Mouse (Mus musculus) embryonic facial prominence, embryonic 10.5 days (tissue): Measurements from ENCODE around the gene Erich6b. TPM values are rescaled to one million over a fixed set of nuclear protein-coding genes. Genes with fewer than 3 reads are reported as not detected.

Experiments used
- DNase-seq: peaks from one replicate; pipeline ENCODE4 v3.0.0-alpha.2; 2017; ENCODE audit warnings: low spot score
- H3K27ac ChIP-seq: fragments of 300-500 bp; sonication (generic); replicated peaks from 2 replicates; pipeline ENCODE4 v1.5.1; 2016; ENCODE audit warnings: mild to moderate bottlenecking
- H3K27me3 ChIP-seq: fragments of 300-500 bp; sonication (generic); replicated peaks from 2 replicates; pipeline ENCODE4 v1.6.1; 2016; ENCODE audit warnings: low read depth, mild to moderate bottlenecking; ENCODE audit not compliant: poor library complexity, severe bottlenecking
- H3K36me3 ChIP-seq: fragments of 300-500 bp; sonication (generic); replicated peaks from 2 replicates; pipeline ENCODE4 v1.6.1; 2016; ENCODE audit warnings: mild to moderate bottlenecking, moderate library complexity
- H3K4me1 ChIP-seq: fragments of 300-500 bp; sonication (generic); 2 replicates; pipeline ENCODE4 v1.6.1; 2016
- H3K4me3 ChIP-seq: fragments of 300-500 bp; sonication (generic); 2 replicates; pipeline ENCODE4 v1.5.1; 2016; ENCODE audit warnings: mild to moderate bottlenecking, moderate library complexity
- H3K9me3 ChIP-seq: fragments of 300-500 bp; sonication (generic); 2 replicates; pipeline ENCODE4 v1.6.1; 2016; ENCODE audit warnings: mild to moderate bottlenecking
- WGBS: fragments of 180-500 bp; shearing (Covaris S2); methylation state at CpG from one replicate; pipeline ENCODE4 v1.1.7; 2016; 5-methylcytosine and 5-hydroxymethylcytosine counted together
- polyA plus RNA-seq: library from polyadenylated mRNA; unstranded; fragments of >200 nt; fragmentation: Nextera tagmentation; extraction: Ambion mirVana; gene quantifications from 2 replicates; pipeline ENCODE4 v1.2.1, GENCODE M21; 2016

Erich6b gene
- polyA plus RNA-seq, 1 experiment from 2014 or later, result not detected

GRCm38 (mm10) chr14:75712687-75713086 lies 70.6 kb downstream of the Erich6b start:
- Histone ChIP-seq H3K4me1 (no peaks in the 10 kb centered on the region), H3K36me3 (peaks cover 96% of the 10 kb centered on the region), H3K4me3 (no peak overlapping the region), H3K27ac (no peak overlapping the region), H3K9me3 (no peaks in the 10 kb centered on the region), H3K27me3 (no peaks in the 10 kb centered on the region)
- no peak for DNase-seq
- WGBS, result 93% methylated on average over 5 of the region's 5 CpGs

GRCm38 (mm10) chr14:75713661-75714060 lies 71.6 kb downstream of the Erich6b start:
- Histone ChIP-seq H3K9me3 (no peaks in the 10 kb centered on the region), H3K36me3 (peaks cover 96% of the 10 kb centered on the region), H3K4me1 (no peaks in the 10 kb centered on the region), H3K27me3 (no peaks in the 10 kb centered on the region), H3K27ac (no peak overlapping the region), H3K4me3 (no peak overlapping the region)
- no peak for DNase-seq
- WGBS, result 84% methylated on average over 4 of the region's 4 CpGs

- Histone ChIP-seq H3K4me1 (no peaks in the 10 kb centered on the region), H3K4me3 (no peak overlapping the region), H3K27me3 (no peaks in the 10 kb centered on the region), H3K27ac (no peak overlapping the region), H3K36me3 (peaks cover 96% of the 10 kb centered on the region), H3K9me3 (no peaks in the 10 kb centered on the region)
- no peak for DNase-seq
- 91% methylated on average over 4 of the region's 4 CpGs for WGBS
These were observed 74.4 kb downstream of the Erich6b start for GRCm38 (mm10) chr14:75716410-75716809.

Other genes starting within 250 kb of the Erich6b start
- 0.06 and 0.15 TPM in 2 replicates for gene Siah3, start 186.3 kb upstream of the Erich6b start, polyA plus RNA-seq
- gene Spert, start 49.1 kb upstream of the Erich6b start, polyA plus RNA-seq, result not detected in 2 replicates
- gene Cog3, start 112.3 kb downstream of the Erich6b start, polyA plus RNA-seq, result 19.5 and 20.6 TPM in 2 replicates
- gene Slc25a30, start 144.8 kb downstream of the Erich6b start, polyA plus RNA-seq, result 7.0 and 7.1 TPM in 2 replicates
- 832 and 862 TPM in 2 replicates for gene Tpt1, start 202.8 kb downstream of the Erich6b start, polyA plus RNA-seq